In the genomic region with DNA sequence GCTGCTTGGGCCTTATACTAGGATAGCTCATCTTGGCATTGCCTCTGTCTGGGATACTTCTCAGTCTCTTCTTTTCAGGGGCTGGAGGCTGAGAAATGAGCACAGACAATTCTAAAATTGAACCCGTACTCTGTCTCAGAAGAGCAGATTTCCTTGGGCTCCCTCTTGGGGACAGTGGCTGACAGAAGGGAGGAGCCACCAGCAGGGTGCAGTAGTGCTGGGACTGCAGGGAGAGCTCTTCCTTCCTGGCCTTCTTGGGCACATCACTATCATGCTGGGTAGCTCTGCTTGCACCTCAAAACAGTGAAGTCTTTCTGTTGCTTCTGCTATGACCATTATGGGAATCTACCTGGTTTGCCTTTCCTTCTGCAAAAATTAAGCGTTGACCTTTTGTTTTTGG, we compare ENCODE assay signal across 11 mouse cellular contexts. TPM values are rescaled to one million over a fixed set of nuclear protein-coding genes. Genes with fewer than 3 reads are reported as not detected.
A peak's percentile ranks its signal among the peaks of the same experiment; 100 is the strongest.
DNase-seq lines count a peak whose midpoint lies in the region; ATAC-seq and TF ChIP-seq lines count a peak whose summit lies in the region.
"Had no signal": no experiment of that assay in that cellular context is flagged by ENCODE, and none has a peak within 500 bp of the region (broad histone marks: within the 10 kb centered on the region; RNA-seq: fewer than 3 reads in every experiment).

No protein-coding gene starts in this region.

- H3K4me1 ChIP-seq in liver, adult 2 months (ENCODE audit: control insufficient read depth, insufficient read depth, low read length), result no peaks in the 10 kb centered on the region
- 0 out of 2 replicates have a peak, but pooled peaks cover 3% of the 10 kb centered on the region for H3K4me1 ChIP-seq in liver, embryonic 11.5 days (replicated peaks; ENCODE audit: control insufficient read depth, insufficient read depth, low read length)
- H3K4me1 ChIP-seq in cortical plate, adult 2 months (ENCODE audit: control insufficient read depth, insufficient read depth, low read length), result no peaks in the 10 kb centered on the region
- H3K4me1 ChIP-seq: embryonic facial prominence, embryonic 12.5 days had no signal

- WGBS in liver, adult 2 months, result 35% methylated on average over 2 of the region's 2 CpGs
- WGBS in liver, embryonic 11.5 days, result 38% methylated on average over 2 of the region's 2 CpGs

- no peak for DNase-seq in frontal cortex, adult 2 months (ENCODE audit: extremely low spot score in 1 of 2, low spot score in 1 of 2)
- DNase-seq in liver, adult 2 months (ENCODE audit: extremely low read depth, low read depth, low spot score), result no peak
- DNase-seq in liver, embryonic 11.5 days (ENCODE audit: low spot score), result no peak
- DNase-seq in naive thymus-derived CD4-positive, alpha-beta T cell, adult 2 months (ENCODE audit: low read depth), result peak; percentile 4
- no peak for DNase-seq in cerebellum, adult 11-12 months
- DNase-seq in gastrocnemius, postnatal 36 days, result no peak
- DNase-seq: kidney, postnatal 10 days; lung, adult 2 months had no signal

- no peaks in the 10 kb centered on the region for H3K9me3 ChIP-seq in liver, embryonic 11.5 days (ENCODE audit: control insufficient read depth, low read length)
- H3K9me3 ChIP-seq: embryonic facial prominence, embryonic 12.5 days had no signal

- H3K4me2 ChIP-seq in liver, embryonic 11.5 days, result no peak overlapping the region
- H3K4me2 ChIP-seq: embryonic facial prominence, embryonic 12.5 days had no signal

- H3K4me3 ChIP-seq in liver, adult 2 months (ENCODE audit: insufficient read depth, low read depth, low read length), result no peak overlapping the region
- H3K4me3 ChIP-seq in liver, embryonic 11.5 days (ENCODE audit: low read depth, low read length), result no peak overlapping the region
- H3K4me3 ChIP-seq in cortical plate, adult 2 months (ENCODE audit: insufficient read depth, low read length), result no peak overlapping the region
- H3K4me3 ChIP-seq: embryonic facial prominence, embryonic 12.5 days had no signal

- peak; percentile 74; the same call in 1 of the 2 replicates for ATAC-seq in frontal cortex, adult (ENCODE audit: low TSS enrichment)
- ATAC-seq in liver, embryonic 11.5 days (replicated peaks; ENCODE audit: low FRiP score), result no peak

- no peak for TF ChIP-seq POLR2A in liver, adult 2 months (IDR thresholded peaks at IDR 0.05; ENCODE audit: extremely low read depth, insufficient read depth, low read length)
- TF ChIP-seq POLR2A in cortical plate, adult 2 months (IDR thresholded peaks at IDR 0.05; ENCODE audit: extremely low read depth, insufficient read depth, low read length), result no peak

- no peak overlapping the region for H3K27ac ChIP-seq in liver, adult 2 months (replicated peaks; ENCODE audit: insufficient read depth, low read depth, low read length)
- H3K27ac ChIP-seq in liver, embryonic 11.5 days (ENCODE audit: low read depth, low read length), result no peak overlapping the region
- no peak overlapping the region for H3K27ac ChIP-seq in cortical plate, adult 2 months (ENCODE audit: insufficient read depth, low read length)
- H3K27ac ChIP-seq: embryonic facial prominence, embryonic 12.5 days had no signal

- peak; percentile 41; the same call in 1 of the 2 replicates for TF ChIP-seq CTCF in liver, adult 2 months (IDR thresholded peaks at IDR 0.05; ENCODE audit: low read depth, low read length)
- 0 out of 2 replicates have a peak, but pooled peaks have one; percentile 21 for TF ChIP-seq CTCF in cortical plate, adult 2 months (IDR thresholded peaks at IDR 0.05; ENCODE audit: extremely low read depth, insufficient read depth, low read length)

- no peaks in the 10 kb centered on the region for H3K36me3 ChIP-seq in liver, adult 2 months (ENCODE audit: control insufficient read depth, insufficient read depth, low read length)
- no peaks in the 10 kb centered on the region for H3K36me3 ChIP-seq in liver, embryonic 11.5 days (ENCODE audit: control insufficient read depth, insufficient read depth, low read length)
- H3K36me3 ChIP-seq: embryonic facial prominence, embryonic 12.5 days had no signal

- intact Hi-C loops in gastrocnemius, postnatal 36 days (cut with DNase I), result no loop called here

- H3K9ac ChIP-seq in liver, adult 2 months (ENCODE audit: low read depth, low read length), result no peak overlapping the region
- H3K9ac ChIP-seq in liver, embryonic 11.5 days (ENCODE audit: low read depth, low read length), result no peak overlapping the region
- H3K9ac ChIP-seq: embryonic facial prominence, embryonic 12.5 days had no signal

- no peaks in the 10 kb centered on the region for H3K79me2 ChIP-seq in liver, adult 2 months (ENCODE audit: control insufficient read depth, insufficient read depth, low read length)

- no peaks in the 10 kb centered on the region for H3K27me3 ChIP-seq in liver, adult 2 months (ENCODE audit: control insufficient read depth, insufficient read depth, low read length)
- H3K27me3 ChIP-seq in liver, embryonic 11.5 days (replicated peaks; ENCODE audit: control insufficient read depth, insufficient read depth, low read length), result no peaks in the 10 kb centered on the region; the same call in 1 of the 2 replicates

RNA-seq across cellular contexts. Expression of gene Hps1, which starts 5.4 kb away (rescaled TPM):
- polyA plus RNA-seq in frontal cortex, adult 2 months (2012; rRNA removed), result 28.8 and 33.2 TPM in 2 replicates
- 3.1 and 3.8 TPM in 2 replicates for total RNA-seq in liver, adult 2 months (2014; rRNA removed)
- polyA plus RNA-seq in liver, adult 2 months (2012; rRNA removed), result 9.4 and 14.3 TPM in 2 replicates
- polyA plus RNA-seq in liver, embryonic 11.5 days (2014; fragmentation: Nextera tagmentation; extraction: Ambion mirVana), result 19.5 and 20.8 TPM in 2 replicates
- polyA plus RNA-seq in cortical plate, adult 2 months (2012; rRNA removed), result 29.8 and 30.6 TPM in 2 replicates
- total RNA-seq in gastrocnemius, postnatal 36 days (2021), result 1 to 10 TPM in 1 of 2 experiments, under 1 TPM in 1; 0.51 to 1.5 TPM

RNA-seq across cellular contexts. Expression of gene Pyroxd2, which starts 32.6 kb away (rescaled TPM):
- polyA plus RNA-seq in frontal cortex, adult 2 months (2012; rRNA removed), result 3.0 and 3.1 TPM in 2 replicates
- total RNA-seq in liver, adult 2 months (2014; rRNA removed), result 6.6 and 9.2 TPM in 2 replicates
- 14.8 and 18.3 TPM in 2 replicates for polyA plus RNA-seq in liver, adult 2 months (2012; rRNA removed)
- polyA plus RNA-seq in liver, embryonic 11.5 days (2014; fragmentation: Nextera tagmentation; extraction: Ambion mirVana), result 1.1 and 1.2 TPM in 2 replicates
- 2.3 and 2.6 TPM in 2 replicates for polyA plus RNA-seq in cortical plate, adult 2 months (2012; rRNA removed)
- total RNA-seq in gastrocnemius, postnatal 36 days (2021), result under 1 TPM; 0.79 to 0.96 TPM
